Mouse (Mus musculus) telencephalon, adult 2 months (tissue): ENCODE measurements around the gene Etv5.

ENCODE experiments used
- DNase-seq: peaks from one replicate; pipeline ENCODE4 v3.0.0-alpha.2; 2011; ENCODE audit warnings: low read depth, low spot score

Etv5 gene

DNA sequence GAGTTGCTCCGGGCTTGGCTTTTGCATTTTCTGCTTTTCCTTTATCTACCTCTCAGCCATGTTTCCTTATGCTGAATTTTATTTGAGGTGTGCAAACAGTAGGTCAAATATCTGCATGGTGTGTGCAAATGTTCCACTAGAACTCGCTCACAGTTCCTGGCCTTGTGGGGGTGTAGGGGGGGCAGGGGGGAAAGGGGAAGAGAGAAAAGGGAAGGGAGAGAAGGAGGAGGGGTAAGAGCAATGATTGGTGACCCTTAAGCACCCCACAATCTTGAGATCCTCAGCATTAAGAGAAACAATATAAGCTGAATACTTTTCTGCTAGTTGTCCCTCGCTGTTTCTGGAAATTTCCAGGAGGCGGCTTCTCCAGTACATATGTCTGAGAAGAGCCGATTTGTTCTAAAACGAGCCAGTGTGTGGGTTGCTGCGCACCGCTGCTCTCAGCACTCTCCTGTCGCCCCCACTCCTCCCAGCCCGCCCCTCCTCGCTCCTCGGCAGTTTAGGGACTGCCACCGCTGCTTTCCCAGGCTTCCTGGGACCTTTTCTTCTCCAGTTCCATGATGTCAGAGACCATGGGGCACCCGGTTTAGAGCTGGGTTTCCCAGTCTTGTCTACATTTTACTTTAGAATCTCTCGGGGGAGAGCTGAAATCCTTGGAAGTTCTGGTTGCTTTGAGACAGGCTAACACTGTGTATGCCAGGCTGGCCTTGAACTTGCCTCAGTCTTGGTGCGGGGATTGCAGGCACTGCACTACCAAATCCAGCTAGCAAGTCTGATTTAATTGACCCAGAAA lies 90.8 kb downstream of the Etv5 start:
- DNase-seq = peak; percentile 92

GRCm38 (mm10) chr16:22348014-22348413 lies 91.5 kb downstream of the Etv5 start:
- DNase-seq = no peak

DNA sequence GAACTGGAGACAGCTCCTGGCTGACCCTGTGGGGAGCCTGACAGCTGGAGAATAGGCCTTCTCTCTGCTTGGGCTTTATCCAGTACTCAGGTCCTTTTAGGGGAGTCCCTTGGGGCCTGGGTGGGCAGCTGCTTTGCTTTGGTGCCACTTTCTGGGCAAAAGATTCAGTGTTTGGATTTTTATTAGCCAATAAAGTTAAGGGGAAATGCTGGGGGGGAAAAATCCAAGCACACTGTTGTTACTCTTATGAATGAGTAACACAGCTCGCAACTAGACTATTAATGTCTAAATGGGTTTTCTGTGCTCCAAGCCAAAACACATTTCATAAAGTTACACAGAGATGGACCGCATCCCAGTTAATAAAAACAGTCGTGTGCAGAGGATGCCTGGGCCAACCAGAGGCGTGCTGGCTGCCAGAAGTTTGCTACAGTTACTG lies 98.3 kb downstream of the Etv5 start:
- no peak for DNase-seq

- no peak for DNase-seq
Measured at GRCm38 (mm10) chr16:22335781-22336180, 103.7 kb downstream of the Etv5 start.
